Mouse (Mus musculus) CH12.LX (cell line): ENCODE measurements around the gene Podnl1.

ENCODE experiments used
- CTCF ChIP-seq, 2 experiments: IDR thresholded peaks in 1 of 2; conservative IDR thresholded peaks in 1 of 2; 2 replicates each; pipeline ENCODE4 v1.5.1; 2011 to 2012; ENCODE audit warnings: low read depth in 2 of 2, low read length in 2 of 2, improper control_type of control experiment in 1 of 2, inconsistent platforms in 1 of 2, mild to moderate bottlenecking in 1 of 2, moderate library complexity in 1 of 2
- EP300 ChIP-seq: IDR thresholded peaks from 2 replicates; pipeline ENCODE4 v1.6.1; 2011; ENCODE audit warnings: low read length, improper control_type of control experiment
- MAX ChIP-seq: IDR thresholded peaks from 2 replicates; pipeline ENCODE4 v1.6.1; 2011; ENCODE audit warnings: low read length, improper control_type of control experiment
- RAD21 ChIP-seq: IDR thresholded peaks from 2 replicates; pipeline ENCODE4 v1.6.1; 2011; ENCODE audit warnings: low read depth, mild to moderate bottlenecking, low read length, improper control_type of control experiment, moderate library complexity
- ZKSCAN1 ChIP-seq: IDR thresholded peaks from 2 replicates; pipeline ENCODE4 v1.6.1; 2012; ENCODE audit warnings: low read depth, inconsistent platforms, low read length, improper control_type of control experiment, borderline replicate concordance

GRCm38 (mm10) chr8:84076412-84076811, 49.4 kb upstream of the Podnl1 start:
- TF ChIP-seq CTCF (conservative IDR thresholded peaks at IDR 0.05 in 1 of 2, IDR thresholded peaks at IDR 0.05 in 1 of 2; ENCODE audit: low read depth in 2 of 2, low read length in 2 of 2) (no peak), ZKSCAN1 (no peak), RAD21 (no peak), EP300 (no peak), MAX (no peak)
